Mouse (Mus musculus): ENCODE data around the gene Tex12.

The Tex12 gene

GRCm38 (mm10) chr9:50554241-50555093 is 6.7 kb downstream of the Tex12 start, which contains the start of gene Il18:
Il18 (plus strand) TSS chr9:50554827.
- DNase-seq, result peak; percentile 51 to 57

- no peak for DNase-seq
These were observed 7.6 kb downstream of the Tex12 start for GRCm38 (mm10) chr9:50553547-50553946.

DNA sequence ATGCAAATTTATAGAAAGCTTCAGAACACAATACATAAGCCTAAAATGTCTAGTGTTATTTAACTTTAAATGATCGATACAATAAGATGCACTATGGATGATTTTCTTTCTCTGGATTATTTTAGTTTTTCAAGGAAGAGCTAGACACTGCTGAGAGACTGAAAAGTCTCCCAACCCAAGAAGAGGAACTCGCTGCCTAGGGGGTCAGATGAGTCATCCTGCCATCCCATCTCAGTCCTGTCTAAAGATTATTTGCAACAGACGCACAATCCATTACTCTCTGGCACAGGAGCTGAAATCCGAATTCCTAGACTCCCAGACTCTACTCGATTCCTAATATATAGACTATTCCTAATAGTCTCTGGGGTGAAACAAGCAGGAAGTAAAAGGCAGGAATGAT is 8.9 kb downstream of the Tex12 start:
- no peak for DNase-seq

- no peak for DNase-seq
These were observed 12.2 kb downstream of the Tex12 start for GRCm38 (mm10) chr9:50548936-50549335.

DNA sequence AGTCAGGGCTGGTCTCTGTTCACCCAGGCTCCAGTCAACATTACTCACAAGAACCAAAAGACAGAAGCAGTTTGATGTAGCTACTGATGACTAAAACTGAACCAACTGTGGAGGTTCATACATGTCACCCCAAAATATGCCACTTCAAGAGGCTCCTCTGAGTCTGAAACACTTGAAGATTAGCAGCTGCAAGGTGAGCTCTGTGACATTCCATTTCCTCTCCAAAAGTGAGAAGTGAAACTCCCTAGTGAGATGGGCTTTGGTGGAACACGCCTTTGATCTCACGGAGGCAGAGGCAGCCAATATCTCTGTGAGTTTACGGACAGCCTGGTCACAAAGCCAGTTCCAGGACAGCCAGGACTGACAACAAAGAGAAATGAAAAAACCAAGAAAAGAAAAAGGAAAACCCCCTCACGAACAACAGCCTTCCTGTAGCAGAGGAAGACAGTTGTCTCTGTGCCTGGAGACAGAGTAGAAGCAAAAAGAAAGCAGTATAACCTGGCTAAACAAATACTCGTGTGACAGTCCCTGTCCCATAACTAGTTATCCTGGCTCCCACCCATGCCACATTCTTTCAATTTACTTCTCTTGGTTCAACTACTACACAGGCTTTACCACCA is 13.2 kb downstream of the Tex12 start:
- peak in 1 of 2 experiments; percentile 35 for DNase-seq

DNA sequence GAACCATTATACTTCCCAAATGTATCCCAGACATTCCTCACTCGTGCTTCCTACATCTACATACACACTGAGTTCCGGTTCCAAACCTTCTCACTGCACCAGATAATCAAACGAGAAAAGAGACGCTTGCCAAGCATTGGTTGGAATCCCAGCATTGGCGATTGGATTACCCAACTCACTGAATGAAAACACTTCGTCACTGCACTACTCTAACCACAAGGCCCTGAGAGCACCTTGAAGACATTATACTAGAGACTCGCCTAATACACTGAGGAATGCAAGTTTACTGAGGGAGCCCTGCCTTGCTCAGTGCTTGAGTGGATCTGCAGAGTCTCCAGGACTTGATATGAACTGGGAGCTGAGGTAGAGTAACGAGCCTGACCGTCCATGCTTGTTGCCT is 18.7 kb downstream of the Tex12 start:
- DNase-seq, result no peak

- DNase-seq, result no peak
These were observed 21.0 kb downstream of the Tex12 start for GRCm38 (mm10) chr9:50540170-50540569.

- no peak for DNase-seq
These were observed 23.8 kb downstream of the Tex12 start for GRCm38 (mm10) chr9:50537295-50537694.

DNA sequence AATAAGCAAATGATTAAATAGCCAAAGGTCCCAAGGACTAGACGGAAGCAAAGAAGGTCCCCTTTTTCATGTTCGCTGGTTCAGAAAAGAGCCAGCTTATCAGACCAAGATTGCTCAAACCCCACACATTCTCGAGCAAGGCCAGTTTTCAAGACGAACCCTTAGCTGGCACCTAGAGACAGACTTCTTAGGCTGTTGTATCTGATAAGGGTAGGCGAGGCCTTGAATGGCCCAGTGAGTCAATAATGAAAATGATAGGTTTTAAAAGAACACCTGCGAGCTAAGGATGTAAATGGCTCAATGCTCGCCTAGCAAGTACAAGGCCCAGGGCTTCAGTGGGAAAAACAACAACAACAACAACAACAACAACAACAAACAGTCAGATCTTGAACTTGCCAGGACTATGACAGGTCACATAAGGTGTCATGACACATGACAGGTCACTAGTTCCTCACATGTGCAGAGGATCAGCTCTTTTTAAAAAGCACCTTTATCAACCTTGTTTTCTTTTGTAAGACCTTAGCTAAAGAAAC is 24.5 kb downstream of the Tex12 start:
- DNase-seq, result no peak

GRCm38 (mm10) chr9:50535930-50536329 is 25.2 kb downstream of the Tex12 start:
- no peak for DNase-seq

- DNase-seq, result no peak
These were observed 27.3 kb downstream of the Tex12 start for GRCm38 (mm10) chr9:50533791-50534190.

DNA sequence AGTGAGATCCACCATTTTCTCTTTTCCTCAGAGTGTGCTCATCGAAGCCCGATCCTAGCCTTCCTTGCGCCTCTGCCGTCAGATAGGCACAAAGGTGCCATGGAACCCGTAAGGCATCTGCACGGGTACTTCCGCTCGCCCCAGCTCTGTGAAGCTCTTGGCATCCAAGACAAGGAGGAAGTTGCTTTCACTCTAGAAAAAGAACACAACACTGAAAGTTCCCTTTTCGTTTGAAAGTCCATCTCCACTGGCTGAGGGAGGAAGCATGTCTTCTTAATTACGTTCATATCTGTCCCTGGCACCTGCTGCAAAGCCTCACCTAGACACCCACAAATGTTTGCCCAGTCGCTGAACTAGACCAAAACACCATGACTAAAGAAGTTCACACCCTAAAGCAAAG is 27.8 kb downstream of the Tex12 start:
- peak; percentile 54 to 55 for DNase-seq

GRCm38 (mm10) chr9:50530890-50531289 is 30.2 kb downstream of the Tex12 start:
- DNase-seq, result no peak

DNA sequence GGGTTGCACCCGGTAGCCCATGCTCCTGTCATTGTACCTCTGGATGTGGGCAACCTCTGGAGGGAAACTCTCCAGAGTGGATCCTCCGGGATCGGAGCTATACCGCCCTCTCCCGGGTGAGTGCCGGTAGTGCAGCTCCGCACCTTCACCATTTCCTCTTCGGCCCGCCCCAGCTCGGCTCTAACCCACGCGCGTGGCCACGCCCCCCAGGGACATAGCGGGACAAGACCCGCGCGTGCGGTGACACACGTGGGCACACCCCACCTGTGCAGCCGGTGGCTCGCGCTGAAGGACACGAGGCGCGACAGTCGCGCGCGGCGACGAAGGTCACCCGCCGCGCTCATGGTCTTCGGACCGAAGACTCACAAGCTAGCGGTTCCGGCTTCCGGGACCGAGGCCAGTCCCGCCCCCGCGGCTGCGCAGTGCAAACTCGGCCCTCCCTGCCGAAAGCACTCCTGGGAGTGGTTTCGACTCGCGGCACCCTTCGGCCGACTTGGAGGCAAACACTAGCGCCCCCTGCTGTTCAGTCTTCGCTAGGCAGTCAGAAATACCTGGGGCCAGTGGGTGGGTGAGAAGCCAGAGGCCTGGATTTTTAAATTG is 32.7 kb downstream of the Tex12 start, which contains the start of gene Pts:
Gene Pts, minus strand, starts transcription at position 432 of the 600 bp plus-strand sequence.
- DNase-seq, result peak; percentile 95

GRCm38 (mm10) chr9:50527860-50528259 is 33.3 kb downstream of the Tex12 start:
- DNase-seq, result no peak

DNA sequence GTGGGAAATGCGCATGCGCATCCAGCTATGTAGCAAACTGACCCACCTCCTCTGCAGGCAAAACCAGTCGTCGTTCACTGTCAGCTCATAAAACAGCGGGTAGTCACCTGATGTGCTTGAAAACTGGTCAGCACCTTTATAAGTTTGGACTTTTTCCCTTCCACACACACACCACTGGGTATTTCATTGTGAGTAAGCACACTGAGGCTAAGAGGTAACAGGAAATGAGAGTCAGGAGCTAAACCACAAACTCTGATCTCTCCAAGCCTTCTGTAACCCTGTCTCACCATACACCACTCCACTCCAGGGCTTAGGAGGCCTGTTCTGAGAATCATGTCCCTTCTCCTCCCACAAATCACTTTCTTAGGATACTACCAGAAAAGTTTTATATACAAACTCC is 35.5 kb downstream of the Tex12 start:
- no peak for DNase-seq

- DNase-seq, result no peak
These were observed 36.2 kb downstream of the Tex12 start for GRCm38 (mm10) chr9:50524936-50525335.

- no peak for DNase-seq
These were observed 38.6 kb downstream of the Tex12 start for GRCm38 (mm10) chr9:50522574-50522973.

DNA sequence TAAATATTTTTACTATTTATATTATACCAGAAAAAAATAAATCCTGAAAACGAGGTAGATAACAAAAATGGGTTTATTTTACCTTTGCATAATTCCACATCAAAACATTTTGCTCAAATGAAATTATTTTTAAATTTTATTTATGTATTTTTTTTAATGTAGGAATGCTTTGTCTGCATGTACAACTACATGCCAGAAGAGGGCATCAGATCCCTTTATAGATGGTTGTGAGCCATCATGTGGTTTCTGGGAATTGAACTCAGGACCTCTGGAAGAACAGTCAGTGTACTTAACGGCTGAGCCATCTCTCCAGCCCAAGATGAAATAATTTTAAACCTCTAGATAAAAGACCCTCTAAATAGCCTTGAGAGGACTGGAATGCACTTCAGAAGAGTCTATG is 39.6 kb downstream of the Tex12 start:
- no peak for DNase-seq

DNA sequence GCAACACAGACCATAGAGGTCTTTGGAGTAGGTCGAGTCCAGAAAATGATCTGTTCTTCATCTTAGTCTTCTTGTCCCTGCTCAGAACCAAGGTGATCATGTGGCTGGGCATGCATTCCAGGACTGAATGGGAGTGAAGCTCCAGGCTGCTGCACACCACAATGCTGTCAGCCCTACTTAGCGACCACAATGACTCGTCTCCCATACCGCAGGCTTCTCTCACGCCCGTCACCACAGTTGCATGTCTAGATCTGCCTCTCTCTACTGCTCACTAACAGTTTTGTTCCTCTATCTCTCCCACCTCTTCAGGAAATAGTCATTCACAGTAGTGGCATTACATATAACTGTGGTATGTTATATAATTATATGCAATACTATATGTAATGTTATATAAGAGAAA is 40.4 kb downstream of the Tex12 start:
- DNase-seq, result no peak

DNA sequence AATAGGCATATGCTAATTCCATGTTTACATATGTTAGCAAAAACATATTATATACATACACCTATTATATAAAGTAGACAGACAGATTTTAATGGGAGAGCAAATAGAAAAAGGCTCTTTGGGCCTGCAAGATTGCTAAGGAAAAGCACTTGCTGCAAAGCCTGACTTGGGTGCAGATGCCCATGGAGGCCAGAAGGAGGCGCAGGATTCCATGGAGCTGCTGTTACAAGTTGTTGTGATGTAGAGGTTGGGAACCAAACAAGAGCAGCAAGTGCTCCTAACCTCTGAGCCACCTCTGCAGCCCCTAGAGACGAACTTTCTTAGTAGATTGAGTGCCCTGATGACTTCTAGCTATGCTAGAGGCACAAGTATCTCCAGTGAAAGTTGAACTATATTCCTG is 42.3 kb downstream of the Tex12 start:
- no peak for DNase-seq

GRCm38 (mm10) chr9:50515462-50515861 is 45.7 kb downstream of the Tex12 start:
- no peak for DNase-seq

- DNase-seq, result no peak
These were observed 53.6 kb downstream of the Tex12 start for GRCm38 (mm10) chr9:50507570-50507969.

All from spleen, adult 18-20 months (tissue).